Mouse (Mus musculus): Measurements from ENCODE around the gene Scgb2a2. TPM values are rescaled to one million over a fixed set of nuclear protein-coding genes. Genes with fewer than 3 reads are reported as not detected.
"Not testable (repeated sequence)": the region's sequence is repeated elsewhere in the genome, so short reads cannot be mapped to it uniquely, and the experiment has no call there.

The Scgb2a2 gene
- polyA plus RNA-seq (2015; fragmentation: Nextera tagmentation; extraction: Ambion mirVana), result not detected in 2 replicates

DNA sequence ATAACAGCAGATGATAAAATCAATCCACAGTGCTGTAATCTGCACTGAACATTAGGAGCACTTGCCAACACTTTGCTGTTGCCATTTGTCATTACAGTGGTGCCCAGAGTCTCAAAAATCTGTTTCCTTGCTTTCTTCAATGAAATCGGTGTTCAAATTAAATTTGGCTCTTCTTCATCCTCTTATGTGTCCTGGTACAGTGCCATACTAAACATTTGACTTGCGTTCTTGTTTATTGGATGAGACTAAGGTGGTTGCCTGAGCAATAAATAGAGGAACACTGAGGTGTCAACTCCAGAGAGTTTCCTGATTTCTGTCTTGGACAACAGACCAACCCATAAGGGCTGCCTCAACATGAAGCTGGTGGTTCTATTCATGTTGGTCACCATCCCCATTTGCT lies at the start of gene Scgb2a2:
Scgb2a2 (plus strand) TSS at position 301 of the 400 bp plus-strand sequence.
- H3K27me3 ChIP-seq, result no peaks in the 10 kb centered on the region
- H3K27ac ChIP-seq, result no peak within 1 kb of the TSS
- H3K4me2 ChIP-seq, result no peak within 1 kb of the TSS
- H3K4me1 ChIP-seq, result no peaks in the 10 kb centered on the region
- H3K36me3 ChIP-seq, result no peaks in the 10 kb centered on the region
- H3K9me3 ChIP-seq, result no peaks in the 10 kb centered on the region
- no peak within 1 kb of the TSS for H3K9ac ChIP-seq
- no peak for ATAC-seq (ENCODE audit: insufficient number of reproducible peaks, insufficient read depth, low FRiP score, low TSS enrichment, low read depth)
- H3K4me3 ChIP-seq, result no peak within 1 kb of the TSS
- WGBS, result 83% methylated on average over 2 of the region's 2 CpGs

GRCm38 (mm10) chr19:9836581-9837340 lies 10.6 kb upstream of the Scgb2a2 start:
- H3K36me3 ChIP-seq, H3K4me1 ChIP-seq, H3K27me3 ChIP-seq, H3K9me3 ChIP-seq, H3K27ac ChIP-seq, H3K9ac ChIP-seq: not testable (repeated sequence)
- H3K4me2 ChIP-seq, result peak overlapping the region; percentile 49
- H3K4me3 ChIP-seq, result peak overlapping the region; percentile 38
- 20% methylated on average over 18 of the region's 21 CpGs for WGBS
- peak; percentile 32; the same call in 1 of the 2 replicates for ATAC-seq (ENCODE audit: insufficient number of reproducible peaks, insufficient read depth, low FRiP score, low TSS enrichment, low read depth)

DNA sequence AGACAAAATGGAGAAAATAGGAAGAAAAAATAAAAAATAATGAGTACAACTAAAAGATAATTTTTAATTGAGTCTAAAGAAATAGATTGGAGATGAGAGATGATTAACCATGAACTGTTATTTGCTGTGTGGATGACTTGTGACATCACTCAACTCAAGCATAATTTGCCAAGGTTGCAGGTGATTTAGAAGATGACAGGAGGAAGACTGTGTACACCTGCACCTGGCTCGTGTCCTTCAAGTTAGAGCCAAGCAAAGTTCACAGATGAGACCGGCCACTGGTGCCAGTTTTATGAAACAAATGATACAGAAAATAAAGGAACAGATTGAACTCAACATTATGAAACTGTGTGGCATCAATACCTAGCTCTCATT lies 10.0 kb upstream of the Scgb2a2 start:
- no peak for ATAC-seq (ENCODE audit: insufficient number of reproducible peaks, insufficient read depth, low FRiP score, low TSS enrichment, low read depth)
- no peak overlapping the region for H3K27ac ChIP-seq

GRCm38 (mm10) chr19:9849368-9850075 lies 2.2 kb downstream of the Scgb2a2 start:
- not testable (repeated sequence) for H3K36me3 ChIP-seq; H3K27me3 ChIP-seq; H3K9me3 ChIP-seq; H3K4me3 ChIP-seq; H3K27ac ChIP-seq; H3K9ac ChIP-seq; H3K4me1 ChIP-seq; ATAC-seq (ENCODE audit: insufficient number of reproducible peaks, insufficient read depth, low FRiP score, low TSS enrichment, low read depth); H3K4me2 ChIP-seq
- 64% methylated on average over 3 of the region's 3 CpGs for WGBS

More for the DNA sequence above, 10.0 kb upstream of the Scgb2a2 start:
- Histone ChIP-seq H3K9me3 (no peaks in the 10 kb centered on the region), H3K36me3 (no peaks in the 10 kb centered on the region), H3K4me2 (no peak overlapping the region), H3K4me3 (no peak overlapping the region), H3K27me3 (no peaks in the 10 kb centered on the region), H3K9ac (no peak overlapping the region), H3K4me1 (no peaks in the 10 kb centered on the region)
- WGBS, result 51% methylated on average over 2 of the region's 2 CpGs

GRCm38 (mm10) chr19:9860821-9861220 lies 13.5 kb downstream of the Scgb2a2 start:
- H3K9ac ChIP-seq; H3K9me3 ChIP-seq; H3K27me3 ChIP-seq; H3K27ac ChIP-seq; H3K36me3 ChIP-seq; H3K4me2 ChIP-seq; ATAC-seq (ENCODE audit: insufficient number of reproducible peaks, insufficient read depth, low FRiP score, low TSS enrichment, low read depth); H3K4me3 ChIP-seq; H3K4me1 ChIP-seq: not testable (repeated sequence)
- 94% methylated on average over 2 of the region's 3 CpGs for WGBS

DNA sequence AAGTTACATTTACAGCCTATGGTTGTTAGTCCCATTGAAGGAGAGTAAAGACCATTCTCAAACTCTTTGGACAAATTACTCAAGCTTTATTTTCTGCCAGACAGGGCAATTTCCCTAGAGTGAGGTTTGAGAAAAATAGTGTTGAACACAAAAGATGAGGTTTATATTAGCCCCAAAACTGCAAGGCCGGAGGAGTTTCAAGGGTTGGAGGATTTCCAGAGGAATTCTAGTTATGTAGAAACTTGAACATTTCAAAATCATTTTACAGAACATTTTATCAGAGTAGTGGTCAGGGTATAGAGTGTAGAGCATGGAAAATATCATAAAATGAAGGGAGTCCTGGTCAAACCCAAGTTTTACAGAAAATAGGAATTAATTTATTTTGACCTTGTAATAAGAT lies 17.5 kb downstream of the Scgb2a2 start:
- no peak for ATAC-seq (ENCODE audit: insufficient number of reproducible peaks, insufficient read depth, low FRiP score, low TSS enrichment, low read depth)
- H3K4me3 ChIP-seq, result no peak overlapping the region
- H3K27ac ChIP-seq, result no peak overlapping the region
- no peaks in the 10 kb centered on the region for H3K27me3 ChIP-seq
- H3K9me3 ChIP-seq, result no peaks in the 10 kb centered on the region
- H3K4me1 ChIP-seq, result 0 out of 2 replicates have a peak, but pooled peaks cover 2% of the 10 kb centered on the region
- 71% methylated on average over 1 of the region's 1 CpGs for WGBS
- no peak overlapping the region for H3K4me2 ChIP-seq
- H3K9ac ChIP-seq, result no peak overlapping the region
- H3K36me3 ChIP-seq, result peaks cover 5% of the 10 kb centered on the region; the same call in 1 of the 2 replicates

DNA sequence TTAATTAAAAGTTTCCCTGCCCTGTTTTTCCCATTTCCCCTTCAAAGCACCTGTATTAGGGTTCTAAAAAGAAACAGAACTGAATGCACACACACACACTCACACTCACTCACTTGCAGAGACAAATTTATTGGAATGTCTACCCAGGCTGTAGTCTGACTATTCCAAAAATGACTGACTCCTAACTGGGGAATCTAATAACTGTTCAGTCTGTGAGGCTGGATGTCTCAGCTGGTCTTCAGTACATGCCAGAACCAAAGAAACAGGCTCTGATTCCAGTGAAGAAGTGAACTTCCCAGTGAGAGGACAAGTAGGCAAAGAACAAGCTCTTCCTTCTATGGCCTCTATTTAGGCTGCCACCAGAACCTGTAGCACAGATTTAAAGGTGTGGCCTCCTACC lies 18.1 kb downstream of the Scgb2a2 start:
- H3K36me3 ChIP-seq, result peaks cover 5% of the 10 kb centered on the region; the same call in 1 of the 2 replicates
- H3K4me2 ChIP-seq, result no peak overlapping the region
- H3K4me3 ChIP-seq, result no peak overlapping the region
- 0 out of 2 replicates have a peak, but pooled peaks cover 2% of the 10 kb centered on the region for H3K4me1 ChIP-seq
- H3K9ac ChIP-seq, result no peak overlapping the region
- H3K9me3 ChIP-seq, result no peaks in the 10 kb centered on the region
- H3K27ac ChIP-seq, result no peak overlapping the region
- H3K27me3 ChIP-seq, result no peaks in the 10 kb centered on the region
- no peak for ATAC-seq (ENCODE audit: insufficient number of reproducible peaks, insufficient read depth, low FRiP score, low TSS enrichment, low read depth)

DNA sequence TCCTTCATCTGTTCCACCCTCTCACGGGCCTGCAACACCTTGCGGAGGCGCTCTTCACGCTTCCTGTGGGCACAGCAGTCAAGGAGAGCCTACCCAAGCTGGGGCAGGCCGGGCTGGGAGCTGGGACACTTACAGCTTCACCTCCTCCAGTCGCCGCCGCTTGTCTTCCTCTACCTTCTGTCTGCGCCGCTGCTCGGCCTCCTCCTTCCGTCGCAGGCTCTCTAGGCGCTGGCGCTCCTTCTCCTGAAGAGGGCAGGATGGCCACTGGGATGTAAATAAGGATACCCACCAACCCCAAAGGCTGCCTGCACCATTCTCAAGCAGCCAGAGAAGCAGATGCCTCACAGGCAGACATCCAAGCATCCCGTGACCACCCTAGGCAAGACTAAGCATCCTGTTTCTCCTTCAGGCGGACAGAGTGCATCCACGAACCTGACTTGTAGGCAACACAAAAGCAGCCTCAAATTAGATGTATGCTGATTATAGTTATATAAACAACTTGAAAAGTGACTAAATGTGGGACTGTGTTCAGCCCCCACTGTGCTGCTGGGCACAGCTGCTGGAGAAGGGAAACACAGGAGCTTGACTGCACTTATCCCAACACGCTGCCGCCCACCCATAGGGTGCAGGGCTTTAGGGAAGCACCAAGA lies 30.9 kb downstream of the Scgb2a2 start:
- Histone ChIP-seq H3K4me1 (no peaks in the 10 kb centered on the region), H3K27ac (no peak overlapping the region), H3K4me3 (no peak overlapping the region), H3K36me3 (peaks cover 97% of the 10 kb centered on the region), H3K9ac (no peak overlapping the region), H3K4me2 (no peak overlapping the region), H3K27me3 (no peaks in the 10 kb centered on the region), H3K9me3 (no peaks in the 10 kb centered on the region)
- no peak for ATAC-seq (ENCODE audit: insufficient number of reproducible peaks, insufficient read depth, low FRiP score, low TSS enrichment, low read depth)
- WGBS, result 94% methylated on average over 20 of the region's 20 CpGs

GRCm38 (mm10) chr19:9886348-9886747 lies 39.0 kb downstream of the Scgb2a2 start:
- no peaks in the 10 kb centered on the region for H3K4me1 ChIP-seq
- no peak overlapping the region for H3K4me3 ChIP-seq
- H3K27me3 ChIP-seq, result no peaks in the 10 kb centered on the region
- WGBS, result 68% methylated on average over 1 of the region's 1 CpGs
- ATAC-seq (ENCODE audit: insufficient number of reproducible peaks, insufficient read depth, low FRiP score, low TSS enrichment, low read depth), result no peak
- no peaks in the 10 kb centered on the region for H3K9me3 ChIP-seq
- H3K36me3 ChIP-seq, result peaks cover 88% of the 10 kb centered on the region
- H3K27ac ChIP-seq, result no peak overlapping the region
- no peak overlapping the region for H3K4me2 ChIP-seq
- H3K9ac ChIP-seq, result no peak overlapping the region

DNA sequence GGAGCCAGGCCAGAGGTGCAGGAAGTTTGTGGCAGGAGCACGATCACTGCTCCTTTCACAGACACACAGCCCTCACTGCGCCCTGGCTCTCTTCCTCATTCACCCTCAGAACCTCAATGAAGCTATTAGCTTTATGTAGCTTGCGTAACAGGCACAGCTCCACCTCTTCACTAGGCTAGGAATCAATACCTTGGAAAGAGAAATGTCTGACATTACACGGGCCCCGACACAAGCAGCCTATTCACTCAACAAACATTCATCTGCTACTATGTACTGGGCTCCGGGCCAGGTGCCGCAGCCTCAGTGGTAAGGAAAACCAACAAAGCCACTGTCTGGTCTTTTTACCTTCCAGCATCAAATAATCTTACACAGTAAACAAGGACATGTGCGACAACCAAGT lies 39.4 kb downstream of the Scgb2a2 start:
- H3K9ac ChIP-seq, result no peak overlapping the region
- no peak overlapping the region for H3K27ac ChIP-seq
- H3K36me3 ChIP-seq, result peaks cover 88% of the 10 kb centered on the region

DNA sequence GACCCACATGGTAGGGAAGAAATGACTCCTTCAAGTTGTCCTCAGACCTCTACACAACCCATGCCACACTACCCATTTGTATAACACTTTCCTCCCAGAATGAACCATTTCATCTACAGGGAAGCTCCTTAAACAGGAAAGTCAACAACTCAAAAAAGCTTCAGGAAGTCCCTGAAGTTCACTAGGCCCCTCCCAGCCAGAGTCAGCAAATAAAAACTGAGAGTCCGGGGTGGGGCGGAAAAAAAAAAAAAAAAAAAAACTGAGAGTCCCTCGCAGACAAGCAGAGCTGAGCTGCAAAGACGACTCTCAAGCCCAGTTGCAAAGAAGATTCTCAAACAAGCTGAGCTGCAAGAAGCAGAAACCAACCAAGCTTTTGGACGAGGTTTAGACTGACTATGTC lies 48.7 kb downstream of the Scgb2a2 start:
- H3K4me2 ChIP-seq, result peak overlapping the region; percentile 78; the same call in 1 of the 2 replicates
- WGBS, result 75% methylated on average over 5 of the region's 5 CpGs

More for the DNA sequence above, 39.4 kb downstream of the Scgb2a2 start:
- no peaks in the 10 kb centered on the region for H3K9me3 ChIP-seq
- H3K27me3 ChIP-seq, result no peaks in the 10 kb centered on the region
- no peak overlapping the region for H3K4me3 ChIP-seq
- 91% methylated on average over 8 of the region's 8 CpGs for WGBS
- ATAC-seq (ENCODE audit: insufficient number of reproducible peaks, insufficient read depth, low FRiP score, low TSS enrichment, low read depth), result no peak
- H3K4me1 ChIP-seq, result no peaks in the 10 kb centered on the region
- H3K4me2 ChIP-seq, result no peak overlapping the region

More for the DNA sequence above, 48.7 kb downstream of the Scgb2a2 start:
- no peak overlapping the region for H3K4me3 ChIP-seq
- no peaks in the 10 kb centered on the region for H3K9me3 ChIP-seq
- no peak for ATAC-seq (ENCODE audit: insufficient number of reproducible peaks, insufficient read depth, low FRiP score, low TSS enrichment, low read depth)
- no peak overlapping the region for H3K27ac ChIP-seq
- H3K36me3 ChIP-seq, result peaks cover 48% of the 10 kb centered on the region
- peaks cover 20% of the 10 kb centered on the region for H3K4me1 ChIP-seq
- no peak overlapping the region for H3K9ac ChIP-seq
- no peaks in the 10 kb centered on the region for H3K27me3 ChIP-seq

Data from embryonic facial prominence, embryonic 13.5 days (tissue).